Mouse (Mus musculus) ES-Bruce4 (cell line): ENCODE measurements around the gene Mdfi.

Source experiments
- CTCF ChIP-seq: IDR thresholded peaks from one replicate; pipeline ENCODE4 v1.8.1; 2011; ENCODE audit warnings: low read depth, low read length
- POLR2A ChIP-seq: IDR thresholded peaks from one replicate; pipeline ENCODE4 v1.8.1; 2011; ENCODE audit warnings: low read length; ENCODE audit not compliant: insufficient read depth

- TF ChIP-seq POLR2A, result no peak
- no peak for TF ChIP-seq CTCF
These were observed 7.0 kb upstream of the Mdfi start for GRCm38 (mm10) chr17:47841521-47841920.
